Mouse (Mus musculus) urinary bladder, postnatal 36 days (tissue): ENCODE measurements around the gene Smc1b.

Experiments
- DNase-seq, 2 experiments: peaks; one replicate each; pipeline ENCODE4 v3.0.0; 2022; ENCODE audit warnings: low spot score in 2 of 2, mixed read lengths in 1 of 2

The Smc1b gene

DNA sequence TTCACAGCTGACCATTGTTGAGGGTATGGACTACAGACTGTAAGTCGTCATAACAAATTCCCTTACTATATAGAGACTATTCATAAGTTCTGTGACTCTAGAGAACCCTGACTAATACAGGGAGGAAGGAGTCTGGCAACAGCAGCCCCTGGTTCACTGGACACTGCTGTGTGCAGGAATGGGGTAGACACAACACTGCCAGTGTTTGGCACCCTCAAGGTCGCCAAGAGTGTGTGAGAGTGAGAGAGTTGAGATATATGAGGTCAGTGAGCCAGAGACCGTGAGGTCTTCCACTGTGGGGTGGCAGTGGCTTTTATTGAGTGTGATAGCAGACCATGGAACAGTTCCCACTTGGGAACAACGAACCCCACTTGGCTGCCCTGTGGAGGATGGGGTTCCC is 105.6 kb downstream of the Smc1b start:
- DNase-seq, result no peak

DNA sequence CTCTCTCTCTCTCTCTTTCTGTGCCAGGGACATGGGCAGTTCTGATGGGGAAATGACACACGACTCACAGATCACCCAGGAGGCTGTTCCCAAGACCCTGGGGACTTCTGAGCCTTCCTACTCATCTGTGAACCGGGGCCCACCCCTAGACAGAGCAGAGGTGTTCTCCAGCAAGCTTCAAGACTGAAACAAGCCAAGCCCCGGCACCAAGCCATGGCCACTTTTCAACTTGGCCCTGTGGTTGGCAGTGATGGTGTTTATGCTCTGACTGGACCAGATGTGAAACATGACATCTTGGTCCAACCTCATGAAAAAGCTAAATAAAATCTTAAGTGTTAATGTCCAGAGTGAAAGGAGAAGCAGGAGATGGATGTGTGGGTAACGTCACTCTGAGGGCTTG is 109.6 kb downstream of the Smc1b start:
- DNase-seq, result no peak

DNA sequence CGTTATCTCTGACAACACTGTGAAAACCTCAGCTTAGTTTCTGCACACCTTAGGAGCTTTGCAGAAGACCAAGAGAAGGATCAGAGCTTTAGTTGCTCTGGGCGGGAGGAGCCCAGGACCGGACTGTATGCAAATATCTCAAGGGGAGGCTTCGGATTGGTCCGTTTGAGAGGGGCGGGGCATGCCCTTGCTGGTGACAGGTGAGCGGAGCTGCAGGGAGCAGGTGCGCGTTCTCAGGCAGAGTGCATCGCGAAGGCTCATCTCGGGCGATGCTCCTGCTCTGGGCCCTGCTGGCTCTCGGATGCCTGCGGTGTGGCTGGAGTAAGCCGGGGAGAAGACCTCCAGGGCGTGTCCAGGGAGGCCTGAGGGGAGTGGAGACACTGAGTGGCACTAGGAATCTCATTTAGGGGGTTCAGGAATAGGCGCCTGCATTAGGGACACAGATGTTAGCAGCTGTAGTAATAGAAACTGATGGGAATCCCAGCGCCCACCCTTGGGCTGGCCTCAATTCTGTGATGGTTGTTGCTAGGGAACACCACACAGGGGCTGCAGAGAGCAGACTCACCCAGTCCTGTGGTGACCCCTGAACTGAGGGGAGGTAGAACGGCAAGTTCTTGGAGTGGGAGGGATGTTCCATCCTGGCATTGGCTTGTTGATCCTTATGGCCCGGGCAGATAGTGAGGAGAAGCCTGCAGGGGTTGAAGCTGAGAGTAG is 114.7 kb downstream of the Smc1b start, which contains the start of gene Upk3a:
Gene Upk3a, plus strand, starts transcription at position 191 of the 714 bp plus-strand sequence.
- peak; percentile 75 to 80 for DNase-seq

DNA sequence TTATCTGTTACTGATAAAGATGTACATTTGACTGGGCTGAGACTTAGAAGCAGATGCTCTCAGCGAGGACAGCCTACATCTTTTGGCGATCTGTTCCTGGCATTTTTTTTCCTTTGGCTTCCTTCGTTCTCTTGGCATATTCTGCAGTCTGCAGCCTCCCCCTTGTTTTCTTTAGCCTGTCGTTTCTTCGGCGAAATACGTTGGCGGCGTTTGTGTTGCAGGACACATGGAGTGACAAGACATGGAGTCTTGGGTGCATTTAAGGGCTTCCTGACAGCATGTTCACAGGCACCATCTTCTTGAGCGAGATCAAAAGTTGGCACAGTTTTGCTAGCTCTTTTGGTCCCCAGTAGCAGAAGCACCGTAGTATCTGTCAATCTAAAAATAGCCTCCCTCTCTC is 116.0 kb downstream of the Smc1b start:
- no peak for DNase-seq
